Mouse (Mus musculus) natural killer cell, adult 2 months (primary cell): ENCODE data around the gene Gm498.

ENCODE experiments used
- DNase-seq, 2 experiments: peaks; one replicate each; pipeline ENCODE4 v3.0.0; 2022; ENCODE audit warnings: low spot score in 2 of 2

The Gm498 gene

GRCm38 (mm10) chr7:143892361-143892760 lies 25.7 kb downstream of the Gm498 start:
- DNase-seq = no peak

- no peak for DNase-seq
These were observed 34.0 kb downstream of the Gm498 start for GRCm38 (mm10) chr7:143900667-143901066.

GRCm38 (mm10) chr7:143905176-143905575 lies 38.5 kb downstream of the Gm498 start:
- no peak for DNase-seq

- DNase-seq = no peak
These were observed 39.0 kb downstream of the Gm498 start for GRCm38 (mm10) chr7:143905606-143906005.

GRCm38 (mm10) chr7:143913611-143914010 lies 47.0 kb downstream of the Gm498 start:
- DNase-seq = no peak

- DNase-seq = no peak
These were observed 52.5 kb downstream of the Gm498 start for GRCm38 (mm10) chr7:143919031-143919679.

- no peak for DNase-seq
These were observed 63.3 kb downstream of the Gm498 start for GRCm38 (mm10) chr7:143929899-143930298.

- no peak for DNase-seq
These were observed 72.0 kb downstream of the Gm498 start for GRCm38 (mm10) chr7:143938647-143939046.

- DNase-seq = no peak
These were observed 72.8 kb downstream of the Gm498 start for GRCm38 (mm10) chr7:143939476-143939875.

- no peak for DNase-seq
These were observed 76.5 kb downstream of the Gm498 start for GRCm38 (mm10) chr7:143942941-143943691.

- no peak for DNase-seq
These were observed 77.9 kb downstream of the Gm498 start for GRCm38 (mm10) chr7:143944421-143944980.
